Mouse (Mus musculus): Measurements from ENCODE around the gene Dixdc1. TPM values are rescaled to one million over a fixed set of nuclear protein-coding genes. Genes with fewer than 3 reads are reported as not detected.

The Dixdc1 gene
- total RNA-seq, 2 experiments from 2014 or later = 79.6 to 82.8 TPM

DNA sequence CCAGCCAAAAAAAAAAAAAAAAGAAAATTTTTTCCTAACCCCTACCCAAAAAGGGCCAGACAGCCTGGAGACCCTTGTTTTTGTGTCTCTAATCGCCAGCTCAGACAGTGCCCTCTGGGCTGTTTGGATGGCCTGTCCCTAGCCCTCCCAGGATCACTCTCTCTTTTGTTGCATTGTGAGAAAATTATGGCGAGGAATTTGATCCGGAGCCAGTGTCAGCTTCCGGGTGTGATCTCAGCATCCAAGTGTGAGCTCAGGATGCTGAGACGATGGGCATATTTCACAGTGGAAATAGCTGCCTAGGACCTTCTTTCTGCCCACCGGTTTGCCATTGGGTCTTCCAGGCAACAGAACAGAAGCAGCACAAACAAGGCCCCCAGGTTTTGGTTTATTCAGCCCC lies 11.4 kb upstream of the Dixdc1 start:
- no peak for DNase-seq (ENCODE audit: low spot score in 2 of 2)
- intact Hi-C loops (cut with DNase I) = no loop called here

DNA sequence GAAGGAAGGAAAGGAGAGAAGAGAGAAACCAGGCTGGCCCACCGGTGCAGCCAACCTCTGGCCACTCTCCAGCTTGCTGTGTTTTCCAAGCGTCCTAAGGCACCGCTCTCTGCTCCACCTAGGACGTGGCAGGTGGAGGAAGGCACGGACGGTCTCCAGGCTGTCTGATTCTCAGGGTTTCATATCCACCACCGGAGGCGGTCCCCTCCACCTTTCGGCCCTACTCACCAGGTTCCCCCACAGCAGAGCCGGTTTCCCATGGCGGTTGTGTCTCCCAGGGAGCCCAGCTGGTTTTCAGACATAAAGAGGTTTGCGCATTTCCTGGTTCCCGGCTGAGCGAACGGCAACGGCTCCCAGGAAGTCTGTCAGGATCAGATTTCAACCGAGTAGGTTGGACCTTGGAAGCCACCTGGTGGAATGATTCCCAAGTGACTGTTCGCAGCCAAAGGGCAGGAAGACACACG lies 6.9 kb upstream of the Dixdc1 start, which contains the start of gene 2310030G06Rik:
Gene 2310030G06Rik (minus strand): TSS at position 323 of the 464 bp plus-strand sequence.
- intact Hi-C loops (cut with DNase I) = no loop called here
- DNase-seq (ENCODE audit: low spot score in 2 of 2) = no peak

DNA sequence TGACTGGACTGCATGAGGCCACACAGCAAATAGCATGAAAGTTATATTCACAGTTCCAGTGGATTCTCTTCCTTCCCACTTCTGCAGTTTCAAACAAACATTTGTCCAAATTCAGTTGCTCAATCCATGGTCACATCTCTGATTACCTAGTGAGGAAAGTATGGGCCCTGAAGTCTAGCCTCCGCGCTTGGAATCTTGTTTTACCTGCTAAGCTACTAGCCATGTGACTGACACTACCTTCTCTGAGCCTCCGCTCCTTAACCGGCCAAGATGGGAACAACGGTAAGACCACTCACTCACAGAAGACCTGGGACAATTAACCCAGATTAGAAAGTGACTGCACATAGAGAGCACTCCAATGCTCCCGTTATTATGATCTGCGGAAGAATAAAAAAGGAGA lies 6.5 kb upstream of the Dixdc1 start:
- no peak for DNase-seq (ENCODE audit: low spot score in 2 of 2)
- intact Hi-C loops (cut with DNase I) = no loop called here

DNA sequence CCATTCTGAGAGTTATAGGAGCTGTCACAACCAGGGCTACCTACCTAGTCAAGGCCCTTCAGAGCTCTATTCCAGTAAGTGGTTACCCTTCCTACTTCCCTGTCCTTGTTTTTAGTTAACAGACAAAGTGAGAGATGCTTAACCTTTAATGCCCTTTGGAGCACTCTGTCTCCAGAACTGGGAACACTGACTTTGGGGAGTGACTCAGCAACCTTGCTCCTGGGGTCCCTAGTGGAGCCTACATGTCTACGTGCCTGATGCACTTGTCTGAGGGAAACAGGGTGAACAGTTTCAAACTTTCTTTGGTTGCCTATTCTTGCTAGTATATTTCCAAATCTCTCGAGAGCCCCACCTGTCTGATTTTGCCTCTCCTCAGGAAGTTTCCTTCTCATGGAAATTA lies 3.4 kb upstream of the Dixdc1 start:
- DNase-seq (ENCODE audit: low spot score in 2 of 2) = no peak
- intact Hi-C loops (cut with DNase I) = no loop called here

DNA sequence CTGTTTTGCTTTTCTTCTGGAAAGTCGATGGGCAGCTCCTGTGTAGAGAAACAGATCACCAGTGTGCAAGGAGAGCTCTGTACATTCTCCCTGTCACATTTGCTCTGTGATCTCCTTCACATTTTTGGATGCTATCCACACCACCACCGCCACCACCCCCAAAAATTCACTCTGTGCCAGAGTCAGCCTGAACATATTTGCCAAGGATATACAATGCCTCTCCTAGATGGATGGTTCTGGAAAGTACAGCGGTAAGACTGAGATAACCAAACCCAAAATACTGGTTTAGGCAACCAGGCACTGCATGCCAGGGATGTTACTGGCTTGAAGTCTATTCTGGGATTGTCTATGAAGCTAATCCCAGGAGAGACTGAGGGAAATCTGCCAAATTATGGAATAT lies 2.9 kb upstream of the Dixdc1 start:
- intact Hi-C loops (cut with DNase I) = no loop called here
- no peak for DNase-seq (ENCODE audit: low spot score in 2 of 2)

DNA sequence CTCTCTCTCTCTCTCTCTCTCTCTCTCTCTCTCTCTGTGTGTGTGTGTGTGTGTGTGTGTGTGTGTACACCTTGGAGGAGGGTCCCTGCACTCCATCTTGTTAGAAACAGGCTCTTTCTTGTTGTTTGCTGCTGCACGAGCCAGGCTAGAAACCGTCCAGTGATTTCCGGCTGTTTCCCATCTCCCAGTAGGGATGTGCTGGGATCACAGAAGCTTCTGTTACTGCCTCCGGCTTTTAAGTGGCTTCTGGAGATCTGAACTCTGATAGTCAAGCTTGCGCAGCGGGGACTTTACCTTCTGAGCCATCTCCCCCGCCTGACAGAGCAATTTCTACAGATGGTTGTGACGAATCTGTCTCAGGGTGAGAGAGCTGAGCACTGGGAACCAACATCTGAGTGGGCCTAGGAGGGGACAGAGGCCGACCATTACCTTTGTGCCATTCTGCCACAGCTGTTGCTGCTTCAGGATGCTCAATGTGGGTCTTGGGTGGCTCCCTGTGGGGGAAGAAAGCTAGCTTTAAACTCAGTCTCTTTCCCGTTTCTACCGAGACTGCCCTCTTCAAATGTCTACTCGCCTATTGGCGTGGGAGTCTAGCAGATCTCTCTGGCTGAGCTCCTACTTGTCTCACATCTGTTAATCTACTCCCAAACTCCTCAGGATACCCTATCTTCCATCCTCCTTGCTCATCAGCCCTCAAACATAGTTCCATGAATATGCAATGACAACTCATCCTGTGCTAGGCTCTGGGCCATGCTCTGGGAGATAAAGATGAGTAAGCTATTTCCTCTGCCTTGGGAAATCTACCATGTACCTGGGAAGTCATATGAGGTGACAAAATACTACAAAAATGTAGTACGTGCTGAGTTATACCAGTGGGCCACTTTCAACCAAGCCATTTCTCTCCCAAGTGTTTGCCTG lies 1.8 kb upstream of the Dixdc1 start:
- intact Hi-C loops (cut with DNase I) = no loop called here
- peak; percentile 27 for DNase-seq (ENCODE audit: low spot score in 2 of 2)

DNA sequence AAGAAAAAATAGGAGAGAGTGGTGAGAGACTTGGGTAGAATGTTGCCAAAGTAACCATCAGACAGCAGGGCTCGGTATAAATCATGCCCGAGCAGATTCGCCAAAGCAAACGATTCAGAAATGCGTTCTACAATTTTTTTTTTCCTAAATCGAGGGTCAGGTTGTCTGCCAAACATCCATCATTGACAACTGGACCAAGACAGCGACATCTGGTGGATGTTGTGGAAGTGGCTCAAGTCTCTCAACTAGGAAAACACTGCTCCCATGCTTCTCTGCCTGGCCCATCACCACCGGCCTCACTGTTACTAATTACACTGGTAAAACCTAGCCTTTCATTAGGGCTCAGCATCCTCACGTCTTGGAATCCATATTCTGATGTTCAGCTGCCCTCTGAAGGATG lies 4.3 kb downstream of the Dixdc1 start:
- intact Hi-C loops (cut with DNase I) = loop anchor here (2.0 to 5.0 kb wide), 2 partner anchors 26 to 38 kb away; no protein-coding TSS in a partner anchor
- peak; percentile 24 to 29 for DNase-seq (ENCODE audit: low spot score in 2 of 2)

DNA sequence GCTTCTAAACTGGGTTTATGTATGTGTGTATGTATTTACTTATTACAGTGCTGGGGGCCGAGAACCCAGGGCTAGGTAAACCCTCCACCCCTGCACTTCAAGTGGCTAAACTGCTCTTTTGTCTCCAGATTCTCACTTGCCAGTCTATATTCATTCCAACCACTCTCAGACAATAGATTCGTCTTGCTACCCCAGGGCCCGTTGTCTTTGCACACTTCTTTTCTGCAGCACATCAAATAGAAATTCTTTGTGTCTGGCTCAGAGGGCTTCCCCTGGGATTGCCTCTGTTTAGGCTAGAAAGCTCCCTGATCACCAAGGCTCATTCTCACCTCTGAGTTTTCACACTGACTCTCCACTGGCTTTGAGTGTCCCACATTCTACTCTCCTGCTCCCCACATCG lies 6.8 kb downstream of the Dixdc1 start:
- intact Hi-C loops (cut with DNase I) = no loop called here
- DNase-seq (ENCODE audit: low spot score in 2 of 2) = no peak

DNA sequence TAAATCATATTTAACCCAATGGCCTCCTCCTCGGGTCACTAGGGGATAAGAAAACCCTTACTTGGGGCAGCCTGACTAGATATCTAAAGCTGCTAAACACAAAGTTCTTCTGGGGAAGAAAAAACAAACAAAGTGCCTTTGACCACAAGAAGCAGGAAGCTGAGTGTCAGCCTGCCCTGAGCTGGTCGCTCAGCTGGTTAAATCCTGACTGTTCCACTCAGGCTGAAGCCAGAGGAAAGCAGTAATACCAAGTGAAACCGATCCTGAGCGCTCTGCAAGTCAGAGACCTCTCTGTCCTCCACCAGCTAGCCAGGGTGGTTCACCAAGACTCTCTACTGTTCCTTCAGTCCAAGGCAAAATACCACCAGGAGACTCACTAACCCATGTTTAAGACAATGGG lies 9.7 kb downstream of the Dixdc1 start:
- DNase-seq (ENCODE audit: low spot score in 2 of 2) = no peak
- intact Hi-C loops (cut with DNase I) = loop anchor here (5.0 kb wide), 1 partner anchor 38 kb away; the partner anchor contains the start of gene Fdxacb1

DNA sequence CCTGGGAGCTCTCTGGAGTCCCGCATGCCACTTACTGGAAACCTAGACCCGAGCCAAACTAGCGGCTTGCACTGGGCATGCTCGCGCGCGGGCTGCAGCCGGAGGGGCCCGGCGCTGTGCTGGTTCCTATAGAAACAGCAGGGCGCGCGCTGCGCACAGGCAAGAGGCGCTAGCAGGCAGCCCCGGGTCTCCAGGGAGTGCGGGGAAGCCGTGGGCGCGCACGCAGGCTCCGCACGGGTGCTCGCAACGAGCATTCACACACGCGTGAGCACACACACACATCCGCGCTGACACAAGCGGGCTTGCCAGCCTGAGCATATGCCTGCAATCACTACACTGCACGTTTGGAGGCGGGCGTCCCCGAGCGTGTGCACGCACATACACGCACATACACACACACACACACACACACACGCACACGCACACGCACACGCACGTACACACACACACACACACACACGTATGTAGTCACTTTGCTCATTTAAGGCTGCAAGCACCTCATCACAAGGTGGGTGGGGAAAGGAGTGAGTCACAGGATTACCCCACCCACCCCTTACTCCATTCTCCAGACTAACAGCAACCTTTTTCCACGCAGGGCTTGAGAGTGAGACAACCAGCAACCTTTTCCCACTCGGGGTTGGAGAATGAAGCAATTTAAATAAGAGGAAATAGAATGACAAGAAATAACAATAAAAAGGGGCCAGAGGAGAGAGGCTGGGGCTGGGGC lies 11.2 kb downstream of the Dixdc1 start:
- peak; percentile 87 to 90 for DNase-seq (ENCODE audit: low spot score in 2 of 2)
- intact Hi-C loops (cut with DNase I) = loop anchor here (5.0 kb wide), 1 partner anchor 39 kb away; the partner anchor contains the start of gene Fdxacb1

DNA sequence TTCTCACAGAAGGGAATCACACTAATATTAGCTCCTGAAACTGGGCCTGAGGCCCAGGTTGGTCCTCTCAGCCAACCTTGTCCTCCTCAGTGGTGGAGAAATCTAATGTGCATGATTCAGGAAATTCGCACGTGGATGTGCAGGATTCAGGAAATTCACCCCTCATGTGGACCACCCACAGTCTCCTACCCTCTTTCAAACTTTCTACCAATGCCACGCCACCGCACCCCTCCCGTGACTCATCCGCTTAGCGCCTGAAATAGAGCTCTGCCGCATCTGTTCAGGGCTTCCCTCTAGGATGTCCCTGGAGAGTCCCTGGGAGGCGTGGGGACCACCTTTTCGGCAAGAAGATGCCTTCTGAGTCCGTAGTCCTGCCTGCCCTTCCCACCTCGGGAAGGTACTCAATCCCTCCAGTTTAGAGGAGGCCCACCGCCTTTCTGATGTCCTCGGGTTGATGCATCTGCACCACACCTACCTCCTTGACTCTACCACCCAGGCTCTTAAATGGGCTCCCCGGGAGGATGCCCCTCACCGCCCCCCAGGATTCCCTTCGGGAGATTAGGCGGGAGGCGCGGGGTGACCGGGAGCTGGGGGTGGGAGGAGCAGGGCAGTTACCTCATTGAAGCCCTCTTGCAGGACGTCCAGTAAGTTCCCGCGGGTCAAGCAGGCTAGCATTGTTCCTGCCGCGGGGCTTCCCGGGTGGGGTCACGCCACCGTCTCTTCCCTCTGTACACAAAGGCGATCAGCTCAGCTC lies 12.0 kb downstream of the Dixdc1 start:
- intact Hi-C loops (cut with DNase I) = loop anchor here (5.0 kb wide), 1 partner anchor 40 kb away; the partner anchor contains the start of gene Fdxacb1
- DNase-seq (ENCODE audit: low spot score in 2 of 2) = peak; percentile 76 to 78

DNA sequence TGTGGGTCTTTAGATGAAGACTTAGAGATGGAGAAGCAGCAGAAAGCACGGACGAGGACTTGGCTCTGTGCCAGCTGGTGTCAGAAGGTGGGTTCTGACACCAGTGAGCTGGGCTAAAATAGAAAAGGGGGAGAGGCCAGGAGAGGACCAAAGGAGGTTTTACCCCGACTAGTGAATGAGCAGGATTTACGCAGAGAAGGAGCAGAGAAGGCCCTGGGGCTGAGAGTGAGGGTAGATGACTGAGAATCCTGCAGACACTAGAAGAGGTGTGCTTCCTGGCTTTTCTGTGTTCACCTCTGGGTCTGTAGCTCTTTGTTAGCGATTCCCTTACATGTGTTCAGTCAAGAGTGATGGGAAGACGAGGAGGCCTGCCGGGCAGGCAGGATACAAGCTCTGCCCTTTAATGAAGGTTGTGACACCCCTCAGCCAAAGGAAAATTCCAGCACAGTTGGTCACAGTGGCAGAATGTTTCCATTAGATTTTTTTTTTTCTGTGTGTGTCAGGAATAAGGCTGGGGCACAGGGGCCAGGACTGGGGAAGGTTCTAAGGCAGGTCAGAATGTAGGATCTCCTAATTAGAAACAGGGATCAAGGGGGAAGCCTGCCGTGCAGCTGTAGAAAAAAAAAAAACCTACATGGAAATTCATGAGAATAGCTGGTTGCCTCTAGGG lies 13.3 kb downstream of the Dixdc1 start:
- DNase-seq (ENCODE audit: low spot score in 2 of 2) = no peak
- intact Hi-C loops (cut with DNase I) = loop anchor here (5.0 kb wide), 1 partner anchor 41 kb away; the partner anchor contains the start of gene Fdxacb1

DNA sequence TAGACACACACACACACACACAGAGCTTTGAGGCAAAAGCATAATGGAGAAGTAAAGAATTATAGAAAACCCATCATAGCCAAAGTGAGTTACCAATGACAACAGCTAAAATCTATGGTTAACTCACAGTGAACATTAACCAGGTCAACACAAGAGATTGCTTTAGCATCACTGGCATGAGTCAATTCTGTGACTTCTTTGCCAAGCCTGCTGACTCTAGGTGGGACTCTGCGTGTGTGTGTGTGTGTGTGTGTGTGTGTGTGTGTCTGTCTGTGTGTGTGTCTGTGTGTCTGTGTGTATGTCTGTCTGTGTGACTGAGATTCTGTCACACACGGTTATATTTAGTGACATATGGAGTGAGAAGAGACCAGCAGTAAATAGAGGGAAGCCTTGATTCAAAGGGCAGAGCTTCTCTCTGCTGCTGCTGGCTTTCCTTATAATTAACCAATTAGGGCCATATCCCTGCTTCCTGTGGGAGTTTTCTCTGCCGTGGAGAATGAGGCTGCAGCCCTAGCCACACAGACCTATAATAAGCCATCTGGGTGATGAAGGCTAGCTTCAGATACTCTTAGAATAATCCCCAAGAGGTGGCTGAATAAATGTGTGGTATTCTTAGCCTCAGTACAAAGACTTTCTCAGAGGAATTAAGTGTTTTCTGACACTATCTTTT lies 14.5 kb downstream of the Dixdc1 start:
- intact Hi-C loops (cut with DNase I) = loop anchor here (5.0 kb wide), 1 partner anchor 43 kb away; the partner anchor contains the start of gene Fdxacb1
- DNase-seq (ENCODE audit: low spot score in 2 of 2) = no peak

DNA sequence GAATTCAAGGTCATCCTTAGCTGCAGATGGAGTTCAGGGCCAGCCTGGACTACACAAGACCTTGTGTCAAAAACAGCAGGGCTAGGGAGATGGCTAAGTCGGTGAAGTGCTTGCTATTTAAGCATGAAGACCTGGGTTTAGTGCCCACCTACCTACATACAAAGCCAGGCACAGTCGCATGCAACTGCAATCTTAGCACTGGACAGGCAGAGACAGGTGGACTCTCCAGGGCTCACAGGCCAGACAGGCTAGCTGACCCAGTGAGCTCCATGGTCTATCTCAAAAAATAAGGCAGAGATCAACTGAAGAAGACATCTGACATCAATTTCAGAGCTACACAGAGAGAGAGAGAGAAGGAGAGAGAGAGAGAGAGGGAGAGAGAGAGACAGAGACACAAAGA lies 15.2 kb downstream of the Dixdc1 start:
- no peak for DNase-seq (ENCODE audit: low spot score in 2 of 2)
- intact Hi-C loops (cut with DNase I) = no loop called here

DNA sequence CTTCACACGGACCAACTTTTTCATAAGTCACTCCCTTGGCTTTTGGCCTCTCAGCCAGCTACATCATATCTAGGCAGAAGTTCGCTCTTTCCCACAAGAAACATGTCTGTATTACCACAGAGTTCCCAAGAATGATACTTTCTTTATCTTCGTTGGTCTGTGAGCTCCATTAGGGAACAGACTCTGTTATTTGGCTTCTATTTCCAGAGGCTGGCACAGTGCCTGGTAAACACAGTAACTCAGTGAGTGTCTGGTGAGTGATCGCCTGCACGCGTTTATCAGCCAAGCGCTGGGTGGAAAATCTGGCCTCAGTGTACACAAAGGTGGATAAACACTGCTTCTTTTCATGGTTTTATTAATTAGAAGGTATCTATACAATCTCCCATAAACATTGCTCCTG lies 15.9 kb downstream of the Dixdc1 start:
- intact Hi-C loops (cut with DNase I) = no loop called here
- DNase-seq (ENCODE audit: low spot score in 2 of 2) = peak in 1 of 2 experiments; percentile 39

DNA sequence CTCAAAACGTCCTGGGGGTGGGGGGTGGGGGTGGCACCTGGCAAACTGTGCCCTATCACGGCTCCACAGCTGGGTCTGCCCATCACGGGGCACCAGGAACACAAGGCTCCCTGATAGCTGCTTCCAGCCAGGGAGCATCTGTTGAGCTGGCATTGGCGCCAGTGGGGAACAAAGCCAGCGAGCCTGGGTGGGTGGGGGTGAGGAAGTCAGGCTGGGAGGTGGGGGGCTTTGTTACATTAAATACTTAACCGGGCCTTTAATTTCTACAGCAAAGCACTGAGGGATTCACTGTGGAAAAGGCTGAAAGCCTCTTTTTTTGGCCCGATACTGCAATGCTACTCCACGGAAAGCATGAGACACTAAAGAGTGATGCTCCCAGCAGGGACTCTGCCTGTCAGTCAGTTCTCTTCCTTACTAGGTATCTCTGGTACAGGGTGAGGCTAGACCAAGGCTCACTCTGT lies 16.8 kb downstream of the Dixdc1 start:
- intact Hi-C loops (cut with DNase I) = no loop called here
- no peak for DNase-seq (ENCODE audit: low spot score in 2 of 2)

DNA sequence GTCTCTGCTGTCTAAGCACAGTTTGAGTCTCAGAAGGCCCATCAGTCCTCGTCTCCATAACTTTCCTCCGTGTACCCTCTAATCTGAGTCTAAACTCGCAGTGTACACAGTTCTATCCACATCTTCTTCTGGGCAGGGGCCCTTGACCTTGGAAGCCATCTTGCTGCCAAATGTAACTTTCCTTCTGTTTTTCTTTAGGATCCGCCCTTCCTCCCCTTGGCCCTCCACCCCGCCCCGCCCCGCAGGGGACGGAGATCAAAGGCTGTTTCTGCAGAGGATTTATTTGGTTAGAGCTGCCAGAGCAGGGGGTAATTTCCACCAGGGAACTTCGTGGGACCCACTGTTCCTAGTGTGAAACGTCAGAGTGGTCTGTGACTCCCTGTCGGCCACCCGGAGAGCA lies 18.3 kb downstream of the Dixdc1 start:
- intact Hi-C loops (cut with DNase I) = no loop called here
- DNase-seq (ENCODE audit: low spot score in 2 of 2) = no peak

DNA sequence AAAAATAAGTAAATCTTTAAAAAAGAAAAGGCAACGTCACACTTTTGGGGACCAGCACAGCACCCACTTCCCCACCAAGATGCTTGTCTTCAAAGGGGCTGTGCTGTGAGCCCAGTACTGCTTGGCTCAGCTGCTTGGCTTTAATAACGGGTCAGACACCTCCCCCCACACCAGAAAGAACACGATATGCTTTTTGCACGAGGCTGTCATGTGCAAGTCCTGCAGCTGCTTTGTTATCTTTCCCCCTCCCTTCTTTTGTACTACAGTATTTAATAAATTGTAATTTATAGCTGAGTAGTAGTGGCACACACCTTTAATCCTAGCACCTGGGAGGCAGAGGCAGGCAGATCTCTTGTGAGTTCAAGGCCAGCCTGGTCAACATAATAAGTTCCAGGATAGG lies 20.4 kb downstream of the Dixdc1 start:
- intact Hi-C loops (cut with DNase I) = no loop called here
- no peak for DNase-seq (ENCODE audit: low spot score in 2 of 2)
